Mouse (Mus musculus) thymus, postnatal 4 days (tissue): ENCODE measurements around the gene D430041D05Rik.
"Not testable (repeated sequence)": the region's sequence is repeated elsewhere in the genome, so short reads cannot be mapped to it uniquely, and the experiment has no call there.

Source experiments
- DNase-seq: peaks from one replicate; pipeline ENCODE4 v3.0.0; 2021

D430041D05Rik gene

DNA sequence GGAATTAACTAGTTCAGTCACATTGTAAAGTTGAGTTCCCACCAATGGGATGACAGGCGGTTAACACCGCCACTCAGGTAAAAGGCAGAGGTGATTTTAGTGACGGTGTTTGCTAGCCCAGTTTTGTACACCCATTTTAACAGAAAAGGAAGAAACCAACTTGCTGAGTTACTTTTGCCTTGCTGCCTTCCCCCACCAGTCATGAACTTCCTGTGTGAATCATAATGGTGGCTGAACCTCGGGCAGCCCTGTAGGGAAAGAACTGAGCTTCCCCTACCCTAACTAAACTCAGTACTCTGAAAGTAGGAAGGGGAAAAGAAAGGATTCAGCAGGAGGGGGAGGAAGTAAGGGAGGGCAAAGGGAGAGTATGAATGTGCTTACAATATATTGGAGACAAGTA is 300.8 kb downstream of the D430041D05Rik start:
- DNase-seq: no peak

DNA sequence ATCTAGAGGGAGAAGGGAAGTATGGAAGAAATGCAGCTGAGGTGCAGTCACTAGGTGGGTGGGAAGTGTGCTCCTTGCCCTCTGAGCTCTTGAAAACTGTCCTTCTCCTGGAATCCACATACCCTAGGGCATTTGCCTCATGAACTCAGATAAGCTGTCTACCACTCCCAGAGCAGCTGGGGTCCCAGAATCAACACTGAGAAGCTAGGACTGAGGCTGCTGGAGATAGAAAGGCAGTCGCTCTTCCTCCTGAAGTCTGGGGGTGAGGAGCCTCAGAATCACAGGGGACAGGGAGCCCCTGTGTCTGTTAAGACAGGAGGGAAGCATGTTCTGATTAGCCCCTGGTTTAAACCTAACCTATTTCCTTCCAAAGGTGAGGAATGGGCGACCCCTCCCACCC is 301.3 kb downstream of the D430041D05Rik start:
- no peak for DNase-seq

DNA sequence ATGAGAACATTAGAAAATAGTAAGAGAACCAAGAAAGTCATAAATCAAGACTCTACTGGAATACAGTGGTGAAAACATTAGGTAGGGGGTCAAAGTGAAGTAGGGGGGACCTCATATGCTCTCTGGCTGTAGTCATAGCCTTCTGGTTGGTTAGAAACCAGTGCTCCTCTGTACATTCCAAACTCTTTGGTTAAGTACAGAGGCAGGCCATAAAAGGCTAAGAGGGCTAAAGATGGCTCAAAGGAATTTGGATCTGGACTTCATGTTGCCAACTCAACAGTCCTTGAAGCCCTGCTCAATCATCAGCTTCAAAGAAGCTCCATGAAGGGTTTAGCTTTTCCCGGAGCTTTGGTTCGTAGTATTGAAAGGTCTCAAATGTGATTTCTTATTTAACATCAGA is 301.8 kb downstream of the D430041D05Rik start:
- DNase-seq: not testable (repeated sequence)

DNA sequence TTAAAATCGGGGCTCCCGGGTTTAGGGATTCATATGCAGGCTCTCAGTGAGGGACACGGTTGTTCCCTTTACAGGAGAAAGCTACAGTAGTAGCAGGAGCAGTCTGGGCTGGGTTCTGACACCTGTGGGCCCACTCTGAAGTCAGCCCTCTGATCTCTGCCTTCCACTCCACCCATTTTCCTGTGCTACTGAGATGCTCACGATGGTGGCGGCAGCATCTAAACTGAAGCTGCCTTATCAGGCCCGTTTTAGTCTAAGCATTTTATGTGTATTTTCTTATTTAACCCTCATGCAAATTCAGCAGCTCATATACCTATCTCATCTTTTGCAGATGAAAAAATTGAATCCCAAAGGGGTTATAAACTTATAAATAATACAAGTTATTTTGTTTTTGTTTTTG is 306.0 kb downstream of the D430041D05Rik start:
- no peak for DNase-seq

DNA sequence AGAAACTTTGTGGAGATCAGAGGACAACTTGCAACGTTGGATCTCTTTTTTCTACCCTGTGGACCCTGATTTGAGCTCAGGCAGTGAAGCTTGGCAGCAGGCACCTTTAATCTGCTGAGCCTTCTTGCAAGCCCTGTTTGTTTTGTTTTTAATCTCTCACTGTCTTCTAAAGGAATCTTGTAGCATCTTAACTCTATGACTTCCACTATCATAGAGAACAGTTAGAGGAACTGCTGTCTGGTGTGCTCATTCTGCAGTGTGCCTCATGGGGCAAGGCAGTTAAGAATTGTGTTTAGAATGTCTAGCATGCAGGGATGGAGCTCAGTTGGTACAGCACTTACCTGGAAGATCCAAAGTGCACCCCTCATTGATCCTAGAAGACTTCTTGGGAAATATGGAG is 310.9 kb downstream of the D430041D05Rik start:
- no peak for DNase-seq

DNA sequence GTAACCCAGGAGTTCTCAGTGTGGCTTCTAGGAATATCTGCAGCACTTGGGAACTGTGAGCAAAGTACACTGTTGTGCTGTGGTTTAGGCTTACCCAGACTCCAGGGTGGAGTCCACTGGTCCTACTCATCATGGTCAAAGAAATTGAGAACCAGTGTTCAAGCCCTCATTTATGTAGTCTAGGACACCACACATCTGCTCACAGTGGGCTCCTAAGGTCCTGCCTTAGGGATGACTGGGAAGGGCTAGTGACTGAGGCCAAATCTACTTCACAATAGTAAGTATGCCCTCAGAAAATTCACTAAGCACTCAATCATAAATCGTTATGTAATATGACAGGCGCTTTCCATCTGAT is 311.6 kb downstream of the D430041D05Rik start:
- DNase-seq: no peak

DNA sequence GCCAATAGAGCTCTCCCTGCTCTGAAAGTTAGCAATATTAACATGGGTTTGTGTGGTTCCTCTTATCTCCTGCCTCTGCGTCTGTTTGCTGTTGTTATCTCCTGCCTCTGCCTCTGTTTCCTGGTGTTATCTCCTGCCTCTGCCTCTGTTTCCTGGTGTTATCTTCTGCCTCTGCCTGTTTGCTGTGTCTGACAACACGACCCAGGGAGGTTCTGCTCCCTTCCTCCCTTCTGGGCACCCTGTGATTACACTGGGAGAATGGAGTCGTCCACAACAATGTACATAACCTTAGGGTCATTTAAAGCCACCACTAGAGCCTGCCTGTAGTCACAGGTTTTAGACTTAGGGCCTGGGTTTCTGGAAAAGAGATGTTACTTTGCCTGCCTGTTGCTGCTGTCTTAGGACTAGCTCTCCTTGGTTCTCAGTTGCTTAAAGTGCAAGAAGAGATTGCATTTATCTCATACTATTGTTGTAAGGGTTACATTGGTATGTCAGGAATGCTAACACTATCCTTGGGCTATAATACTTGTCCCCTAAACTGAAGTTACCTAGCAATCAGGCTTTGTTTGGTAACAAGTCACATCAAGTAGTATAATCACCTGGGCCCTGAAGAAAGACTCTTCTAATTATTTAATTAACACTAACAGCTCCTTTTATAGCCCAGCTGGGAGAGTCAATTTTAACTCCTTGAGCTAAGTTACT is 312.1 kb downstream of the D430041D05Rik start:
- no peak for DNase-seq

DNA sequence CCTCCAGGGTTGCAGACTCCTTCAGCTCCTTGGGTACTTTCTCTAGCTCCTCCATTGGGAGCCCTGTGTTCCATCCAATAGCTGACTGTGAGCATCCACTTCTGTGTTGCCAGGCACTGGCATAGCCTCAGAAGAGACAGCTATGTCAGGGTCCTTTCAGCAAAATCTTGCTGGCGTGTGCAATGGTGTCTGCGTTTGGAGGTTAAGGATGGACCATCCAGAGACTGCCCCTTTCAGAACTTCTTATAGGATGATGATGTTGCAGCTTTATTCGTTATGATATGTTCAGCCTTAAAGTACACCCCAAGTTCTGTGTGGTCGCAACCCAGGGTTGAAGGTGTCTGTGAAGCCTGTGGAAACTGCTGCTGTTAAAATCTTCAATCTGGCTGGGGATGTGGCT is 313.4 kb downstream of the D430041D05Rik start:
- DNase-seq: not testable (repeated sequence)

DNA sequence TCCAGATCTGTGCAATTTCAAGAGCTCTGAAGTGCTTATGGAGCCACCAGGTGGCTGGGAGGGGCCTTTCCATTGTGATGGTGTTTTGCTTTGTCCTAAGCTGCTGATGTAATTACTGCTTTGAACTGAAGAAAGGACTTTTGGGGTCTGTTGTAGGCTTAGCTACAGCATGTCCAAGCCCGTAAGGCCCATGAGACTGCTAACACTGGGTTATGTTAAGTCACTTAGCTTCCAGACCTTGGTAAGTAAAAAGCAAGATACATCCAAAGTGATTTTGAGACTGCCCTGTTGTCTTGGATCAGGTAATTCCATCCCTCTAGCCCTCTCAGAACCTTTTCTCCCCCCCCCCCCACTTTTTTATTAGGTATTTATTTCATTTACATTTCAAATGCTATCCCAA is 314.0 kb downstream of the D430041D05Rik start:
- DNase-seq: not testable (repeated sequence)

DNA sequence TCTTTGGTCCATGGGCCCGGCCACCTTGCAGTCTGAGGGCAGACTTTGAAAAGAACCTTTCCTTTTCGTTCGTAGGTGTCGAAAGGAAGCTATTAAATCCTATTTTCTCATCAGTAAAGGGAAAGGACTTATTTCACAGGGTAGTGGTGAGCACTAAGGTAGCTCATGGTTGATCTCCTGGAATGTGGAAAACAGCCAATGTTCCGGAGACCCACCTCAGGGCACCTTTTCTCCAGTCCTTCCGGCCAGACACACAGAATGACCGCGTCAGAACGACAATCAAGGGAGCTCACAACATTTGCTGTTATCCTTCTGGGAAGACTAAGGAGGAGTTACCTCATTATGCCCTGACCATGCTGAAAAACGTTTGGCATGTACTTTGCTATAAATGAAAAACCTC is 314.6 kb downstream of the D430041D05Rik start:
- DNase-seq: no peak

DNA sequence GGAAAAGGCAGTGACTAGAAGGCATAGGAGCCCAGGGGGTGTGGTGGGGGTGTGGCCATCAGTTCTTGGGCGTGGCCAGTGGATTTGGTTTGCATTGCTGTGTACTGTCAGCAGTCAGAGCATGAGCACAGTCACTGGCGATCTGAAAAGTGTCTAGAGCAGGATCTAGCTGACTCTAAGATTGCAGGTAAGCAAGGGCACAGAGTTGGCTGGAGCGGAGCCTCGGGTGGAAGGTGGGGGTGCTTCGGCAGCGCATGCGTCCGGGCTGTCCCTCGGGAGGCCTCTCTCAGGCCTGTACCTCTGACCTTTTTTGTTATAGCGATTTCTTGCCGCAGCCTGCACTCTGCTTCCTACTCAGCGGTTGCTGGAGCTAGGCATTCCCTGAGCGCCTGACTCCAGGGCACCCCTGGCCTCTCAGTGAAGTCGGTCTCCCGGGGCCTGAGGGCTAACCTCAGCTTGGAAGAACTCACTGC is 315.0 kb downstream of the D430041D05Rik start, which contains the start of gene Cd59a:
TSS of gene Cd59a (plus strand) at position 61 of the 473 bp plus-strand sequence.
- peak; percentile 64 for DNase-seq

DNA sequence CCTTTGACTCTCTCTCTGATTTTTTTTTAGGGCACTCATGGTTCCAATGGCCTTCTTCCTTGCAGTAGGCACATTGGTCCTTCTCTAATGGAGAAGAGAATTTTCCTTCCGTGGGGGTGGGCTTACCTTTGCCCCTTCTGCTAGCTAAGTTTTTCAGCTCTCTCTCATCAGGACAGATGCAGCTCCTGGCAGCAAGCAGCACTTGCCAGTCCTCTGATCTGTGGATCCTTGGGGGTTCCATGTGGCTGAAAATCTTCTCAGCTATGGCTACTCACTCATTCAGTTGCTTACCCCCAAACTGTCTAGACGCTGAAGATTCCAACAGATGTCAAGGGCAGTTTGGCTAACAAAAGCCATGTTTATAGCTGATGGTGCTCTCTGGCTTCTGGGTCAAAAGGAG is 317.5 kb downstream of the D430041D05Rik start:
- DNase-seq: no peak
